Mouse (Mus musculus) forebrain, embryonic 16.5 days (tissue): ENCODE measurements at regions not wholly inside any gene's neighbourhood (a gene's known extent, or its start where the extent isn't known, plus 50 kb on each side); places are given as distances from the start of the nearest gene placed in this dataset.
A peak's percentile ranks its signal among the peaks of the same experiment; 100 is the strongest.

Source experiments
- ATAC-seq: fragments of 200-750 bp; cut with Nextera tagmentation; 2 replicates; pipeline ENCODE4 v1.8.0; 2017; ENCODE audit warnings: mild to moderate bottlenecking, moderate library complexity
- H3K27ac ChIP-seq: fragments of 300-500 bp; sonication (generic); 2 replicates; pipeline ENCODE4 v1.5.1; 2014; ENCODE audit warnings: low read length, control low read depth
- H3K27me3 ChIP-seq: fragments of 300-500 bp; sonication (generic); replicated peaks from 2 replicates; pipeline ENCODE4 v1.6.1; 2014; ENCODE audit warnings: low read length; ENCODE audit not compliant: control insufficient read depth, insufficient read depth
- H3K36me3 ChIP-seq: fragments of 300-500 bp; sonication (generic); 2 replicates; pipeline ENCODE4 v1.6.1; 2014; ENCODE audit not compliant: control insufficient read depth, insufficient read depth
- H3K4me1 ChIP-seq: fragments of 300-500 bp; sonication (generic); replicated peaks from 2 replicates; pipeline ENCODE4 v1.6.1; 2014; ENCODE audit warnings: low read length; ENCODE audit not compliant: control insufficient read depth, insufficient read depth
- H3K4me2 ChIP-seq: fragments of 300-500 bp; sonication (generic); 2 replicates; pipeline ENCODE4 v1.6.1; 2014; ENCODE audit warnings: mild to moderate bottlenecking, low read length, control low read depth
- H3K4me3 ChIP-seq: fragments of 300-500 bp; sonication (generic); replicated peaks from 2 replicates; pipeline ENCODE4 v1.5.1; 2014; ENCODE audit warnings: mild to moderate bottlenecking, low read length, control low read depth
- H3K9ac ChIP-seq: fragments of 300-500 bp; sonication (generic); replicated peaks from 2 replicates; pipeline ENCODE4 v1.6.1; 2014; ENCODE audit warnings: low read depth, low read length, control low read depth
- H3K9me3 ChIP-seq: fragments of 300-500 bp; sonication (generic); 2 replicates; pipeline ENCODE4 v1.6.1; 2016; ENCODE audit warnings: low read length; ENCODE audit not compliant: control insufficient read depth
- WGBS: fragments of 180-500 bp; shearing (Covaris S2); extraction: QIAGEN DNeasy Blood & Tissue Kit; methylation state at CpG from one replicate; pipeline ENCODE4 v1.1.7; 2014; 5-methylcytosine and 5-hydroxymethylcytosine counted together

- no peak for ATAC-seq
- Histone ChIP-seq H3K27ac (no peak overlapping the region), H3K9me3 (no peaks in the 10 kb centered on the region), H3K9ac (no peak overlapping the region), H3K4me1 (no peaks in the 10 kb centered on the region), H3K4me3 (no peak overlapping the region), H3K36me3 (no peaks in the 10 kb centered on the region), H3K27me3 (no peaks in the 10 kb centered on the region), H3K4me2 (no peak overlapping the region)
- WGBS, result 86% methylated on average over 5 of the region's 5 CpGs
These were observed 267.7 kb upstream of the Pabpc6 start for GRCm38 (mm10) chr17:9937211-9937610.

- H3K4me2 ChIP-seq, result no peak overlapping the region
- 85% methylated on average over 8 of the region's 8 CpGs for WGBS
- H3K27me3 ChIP-seq, result no peaks in the 10 kb centered on the region
- H3K27ac ChIP-seq, result no peak overlapping the region
- H3K4me1 ChIP-seq, result peaks cover 4% of the 10 kb centered on the region
- no peaks in the 10 kb centered on the region for H3K36me3 ChIP-seq
- no peak for ATAC-seq
- no peaks in the 10 kb centered on the region for H3K9me3 ChIP-seq
- H3K9ac ChIP-seq, result no peak overlapping the region
- H3K4me3 ChIP-seq, result no peak overlapping the region
These were observed 262.7 kb upstream of the Pabpc6 start for GRCm38 (mm10) chr17:9932186-9932585.

DNA sequence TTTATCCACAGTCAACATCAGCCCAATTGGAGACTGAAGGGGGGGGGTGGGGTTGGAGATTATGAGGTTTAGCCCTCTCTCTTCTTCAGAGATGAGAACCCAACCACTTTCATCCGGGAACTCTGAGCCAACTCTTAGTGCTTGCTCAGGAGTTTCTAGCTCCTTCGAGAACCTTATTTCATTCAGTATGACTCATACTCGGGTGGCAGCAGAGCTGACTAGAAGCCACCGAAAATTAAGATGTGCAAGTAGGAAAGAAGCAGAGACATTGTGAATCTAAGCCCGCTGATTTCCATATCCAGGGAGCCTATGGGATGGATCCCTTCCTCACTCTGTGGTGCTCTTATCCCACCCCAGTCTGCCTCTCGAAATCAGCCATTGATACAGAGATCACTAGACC is 262.0 kb upstream of the Pabpc6 start:
- Histone ChIP-seq H3K36me3 (no peaks in the 10 kb centered on the region), H3K9me3 (no peaks in the 10 kb centered on the region), H3K9ac (no peak overlapping the region), H3K4me1 (peaks cover 4% of the 10 kb centered on the region), H3K27me3 (no peaks in the 10 kb centered on the region), H3K4me3 (no peak overlapping the region), H3K27ac (no peak overlapping the region), H3K4me2 (no peak overlapping the region)
- ATAC-seq, result no peak
- WGBS, result 74% methylated on average over 6 of the region's 6 CpGs

DNA sequence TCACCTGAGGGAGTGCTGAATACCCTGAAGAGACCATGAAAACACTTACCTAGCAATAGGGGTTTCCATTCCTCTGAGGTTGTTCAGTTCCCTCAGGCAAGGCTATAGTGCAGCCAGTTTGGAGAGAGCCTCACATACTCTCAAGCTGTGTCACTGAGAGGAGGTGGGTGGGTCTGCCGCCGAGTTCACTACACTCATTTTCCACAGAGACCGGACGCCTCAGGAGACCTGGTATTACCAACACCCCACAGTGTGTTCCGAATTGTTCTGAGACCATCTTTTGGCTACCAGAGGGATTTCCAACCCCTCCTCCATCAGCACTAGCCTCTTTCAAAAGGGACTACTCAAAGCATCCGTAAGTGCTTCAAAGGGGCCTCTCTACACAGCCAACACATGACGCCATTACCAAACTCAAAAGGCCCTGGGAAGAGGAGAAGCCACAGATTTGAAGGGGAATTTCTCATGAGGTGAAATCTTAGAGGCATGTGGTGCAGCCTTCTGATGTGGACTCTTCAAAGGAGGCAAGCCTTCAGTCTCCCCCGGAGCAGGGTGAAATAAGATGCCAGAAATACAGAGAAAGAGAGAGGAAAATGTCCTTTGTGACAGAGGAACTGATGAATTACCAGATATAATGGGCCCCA is 260.1 kb upstream of the Pabpc6 start:
- 33% methylated on average over 8 of the region's 8 CpGs for WGBS
- Histone ChIP-seq H3K4me3 (no peak overlapping the region), H3K36me3 (no peaks in the 10 kb centered on the region), H3K4me2 (no peak overlapping the region), H3K4me1 (peaks cover 4% of the 10 kb centered on the region), H3K9me3 (no peaks in the 10 kb centered on the region), H3K9ac (no peak overlapping the region), H3K27me3 (no peaks in the 10 kb centered on the region), H3K27ac (no peak overlapping the region)
- ATAC-seq, result peak; percentile 20; the same call in 1 of the 2 replicates

- Histone ChIP-seq H3K4me3 (no peak overlapping the region), H3K4me1 (peaks cover 4% of the 10 kb centered on the region), H3K4me2 (no peak overlapping the region), H3K36me3 (no peaks in the 10 kb centered on the region), H3K9ac (no peak overlapping the region), H3K27ac (peak overlapping the region; percentile 70), H3K9me3 (no peaks in the 10 kb centered on the region), H3K27me3 (no peaks in the 10 kb centered on the region)
- 47% methylated on average over 8 of the region's 8 CpGs for WGBS
- ATAC-seq, result 0 out of 2 replicates have a peak, but pooled peaks have one; percentile 10
These were observed 258.2 kb upstream of the Pabpc6 start for GRCm38 (mm10) chr17:9927724-9928123.

DNA sequence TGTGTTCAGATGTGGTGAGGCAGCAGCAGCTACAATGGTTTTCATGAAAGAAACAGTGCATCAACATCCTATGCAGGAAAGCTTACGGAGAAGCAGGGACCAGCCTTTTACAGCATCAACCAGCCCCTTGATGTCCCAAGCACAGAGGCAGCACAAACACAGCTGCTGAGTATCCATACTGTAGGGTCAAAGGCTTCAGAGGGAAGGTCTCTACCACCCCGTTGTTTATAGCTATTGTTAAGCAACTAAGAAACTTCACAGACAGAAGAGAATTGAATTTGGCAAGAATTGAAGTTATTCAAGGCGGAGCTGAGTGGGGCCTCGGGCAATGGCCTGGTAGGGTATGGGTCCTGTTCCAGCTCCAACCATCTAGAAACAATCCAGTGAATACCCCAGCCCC is 256.8 kb upstream of the Pabpc6 start:
- Histone ChIP-seq H3K4me1 (peaks cover 4% of the 10 kb centered on the region), H3K36me3 (no peaks in the 10 kb centered on the region), H3K9me3 (no peaks in the 10 kb centered on the region), H3K4me3 (no peak overlapping the region), H3K4me2 (no peak overlapping the region), H3K9ac (no peak overlapping the region), H3K27ac (no peak overlapping the region), H3K27me3 (no peaks in the 10 kb centered on the region)
- ATAC-seq, result no peak
- WGBS, result 41% methylated on average over 4 of the region's 4 CpGs

DNA sequence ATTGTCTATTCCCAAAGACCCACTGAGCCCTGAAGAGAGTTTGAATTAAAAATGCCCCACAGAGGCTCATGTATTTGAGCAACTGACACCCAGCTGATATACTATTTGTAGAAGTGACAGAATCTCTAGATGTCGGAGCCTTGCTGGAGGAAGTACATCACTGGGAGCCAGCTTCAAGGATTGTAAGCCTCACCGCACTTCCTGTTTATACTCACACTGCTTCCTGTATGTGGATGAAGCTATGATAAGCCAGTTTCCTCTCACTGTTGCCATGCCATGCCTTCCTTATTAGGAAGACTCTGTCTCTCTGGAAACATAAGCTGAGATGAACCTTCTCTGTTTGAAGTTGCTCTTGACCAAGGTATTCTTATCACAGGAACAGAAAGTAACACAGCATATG is 251.8 kb upstream of the Pabpc6 start:
- no peaks in the 10 kb centered on the region for H3K9me3 ChIP-seq
- no peaks in the 10 kb centered on the region for H3K36me3 ChIP-seq
- H3K4me1 ChIP-seq, result no peaks in the 10 kb centered on the region
- H3K4me2 ChIP-seq, result no peak overlapping the region
- WGBS, result 81% methylated on average over 2 of the region's 2 CpGs
- no peak overlapping the region for H3K9ac ChIP-seq
- ATAC-seq, result no peak
- no peak overlapping the region for H3K4me3 ChIP-seq
- H3K27me3 ChIP-seq, result no peaks in the 10 kb centered on the region
- no peak overlapping the region for H3K27ac ChIP-seq

DNA sequence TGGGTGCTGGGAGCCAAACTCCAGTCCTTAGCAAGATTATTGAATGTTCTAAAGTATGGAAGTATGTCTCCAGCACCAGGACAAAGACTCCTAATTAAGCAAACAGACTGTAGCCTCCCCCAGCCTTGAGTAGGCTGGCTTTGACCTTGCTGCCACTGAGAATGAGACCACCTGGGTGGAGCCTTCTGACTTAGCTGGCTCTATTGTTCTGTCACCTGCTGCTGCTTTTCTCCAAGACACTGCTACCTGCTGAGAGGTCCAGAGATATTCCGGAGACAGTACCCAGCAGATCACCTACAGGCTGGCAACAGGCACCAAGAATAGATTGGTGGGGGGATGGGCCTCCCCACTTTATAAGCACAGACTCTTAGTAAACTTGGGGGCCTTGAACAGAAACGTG is 247.5 kb upstream of the Pabpc6 start:
- ATAC-seq, result no peak
- 16% methylated on average over 2 of the region's 2 CpGs for WGBS
- Histone ChIP-seq H3K27ac (no peak overlapping the region), H3K9me3 (no peaks in the 10 kb centered on the region), H3K4me2 (no peak overlapping the region), H3K27me3 (no peaks in the 10 kb centered on the region), H3K9ac (no peak overlapping the region), H3K4me1 (no peaks in the 10 kb centered on the region), H3K4me3 (no peak overlapping the region), H3K36me3 (no peaks in the 10 kb centered on the region)

DNA sequence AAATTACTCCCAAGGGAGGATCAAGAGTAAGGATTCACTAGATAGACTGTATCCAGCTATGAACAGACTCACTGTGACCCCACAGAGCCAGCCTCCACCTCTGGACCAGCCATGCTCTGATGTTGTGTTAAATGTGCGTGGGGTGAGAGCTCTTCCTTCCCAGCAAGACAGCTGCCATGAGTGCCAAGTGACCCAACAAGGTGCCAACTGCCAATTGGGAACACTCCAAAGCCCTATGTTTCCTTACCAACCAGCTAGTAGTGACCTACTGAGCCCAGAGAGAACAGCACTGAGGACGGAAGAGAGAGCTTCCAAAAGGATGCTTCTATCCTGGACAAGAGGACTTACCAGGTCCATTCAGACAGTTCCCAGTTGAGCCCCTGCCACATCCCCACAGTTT is 241.3 kb upstream of the Pabpc6 start:
- Histone ChIP-seq H3K36me3 (no peaks in the 10 kb centered on the region), H3K9me3 (no peaks in the 10 kb centered on the region), H3K27me3 (no peaks in the 10 kb centered on the region), H3K9ac (no peak overlapping the region), H3K4me1 (peaks cover 9% of the 10 kb centered on the region), H3K27ac (no peak overlapping the region), H3K4me3 (no peak overlapping the region), H3K4me2 (no peak overlapping the region)
- WGBS, result 89% methylated on average over 2 of the region's 2 CpGs
- no peak for ATAC-seq

GRCm38 (mm10) chr17:9907077-9907476 is 237.6 kb upstream of the Pabpc6 start:
- H3K27ac ChIP-seq, result no peak overlapping the region
- peaks cover 30% of the 10 kb centered on the region for H3K4me1 ChIP-seq
- H3K4me3 ChIP-seq, result no peak overlapping the region
- no peaks in the 10 kb centered on the region for H3K27me3 ChIP-seq
- H3K36me3 ChIP-seq, result no peaks in the 10 kb centered on the region
- H3K9me3 ChIP-seq, result no peaks in the 10 kb centered on the region
- H3K4me2 ChIP-seq, result no peak overlapping the region
- H3K9ac ChIP-seq, result no peak overlapping the region
- ATAC-seq, result no peak
- WGBS, result 23% methylated on average over 1 of the region's 1 CpGs
